Mouse (Mus musculus) retina, postnatal 1 day (tissue): ENCODE results near the gene Dlg2.

ENCODE experiments used
- DNase-seq: peaks from one replicate; pipeline ENCODE4 v3.0.0-alpha.2; 2012

Dlg2 gene

DNA sequence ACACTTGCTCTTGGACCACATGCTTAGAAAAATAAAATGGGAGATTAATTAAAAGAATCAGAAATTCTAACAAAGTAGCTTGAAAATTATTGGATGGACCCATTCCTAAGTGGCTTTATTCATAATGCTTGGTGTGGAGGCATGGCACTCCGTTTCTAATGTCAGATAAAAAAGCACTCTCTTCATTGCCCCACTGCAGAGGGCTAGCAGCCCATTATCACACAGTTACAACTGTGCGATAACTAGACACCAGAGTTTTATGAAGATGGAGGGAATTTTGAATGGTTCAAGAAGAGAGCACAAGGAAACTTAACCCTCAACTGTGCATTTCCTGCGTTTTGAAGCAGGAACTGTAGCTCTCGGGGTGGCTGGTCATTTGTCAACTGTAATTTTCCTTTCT, 1950.8 kb downstream of the Dlg2 start:
- DNase-seq, result no peak

DNA sequence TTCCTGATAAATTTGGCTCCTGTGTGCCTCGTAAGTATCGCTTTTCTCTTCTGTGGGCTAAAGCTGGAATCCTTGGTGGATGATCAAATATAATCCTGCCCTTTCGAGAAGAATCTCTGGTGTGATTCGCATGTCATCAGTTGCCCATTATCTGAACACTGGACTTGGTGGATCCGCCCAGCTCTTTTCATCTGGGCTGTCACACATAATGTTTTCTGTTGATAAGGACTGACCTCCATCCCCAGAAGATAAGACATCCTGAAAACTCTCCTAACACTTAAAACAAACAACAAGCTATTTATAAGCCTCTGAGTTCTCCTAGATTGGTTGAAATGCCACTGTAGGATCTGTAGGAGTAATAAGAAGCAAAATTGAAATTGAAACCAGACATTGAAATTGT, 1952.2 kb downstream of the Dlg2 start:
- no peak for DNase-seq

DNA sequence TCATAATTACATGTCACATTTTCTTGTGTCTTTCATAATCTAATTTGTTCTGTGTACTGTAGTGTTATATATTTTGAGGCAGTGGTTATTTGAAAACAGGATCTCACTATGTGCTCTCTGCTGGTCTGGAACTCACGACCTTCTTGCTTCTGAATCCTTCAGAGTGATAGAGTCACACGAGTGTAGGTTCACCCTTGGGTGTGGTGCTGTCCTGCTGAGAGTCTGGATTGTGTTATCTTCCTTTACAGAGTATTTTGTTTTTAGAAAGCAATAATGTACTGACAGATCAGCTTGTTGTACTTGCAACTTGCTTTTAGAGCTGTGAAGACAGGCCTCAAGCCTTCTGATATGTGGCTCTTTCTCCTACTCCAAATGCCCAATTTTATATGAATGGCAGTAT, 1953.8 kb downstream of the Dlg2 start:
- DNase-seq, result no peak

DNA sequence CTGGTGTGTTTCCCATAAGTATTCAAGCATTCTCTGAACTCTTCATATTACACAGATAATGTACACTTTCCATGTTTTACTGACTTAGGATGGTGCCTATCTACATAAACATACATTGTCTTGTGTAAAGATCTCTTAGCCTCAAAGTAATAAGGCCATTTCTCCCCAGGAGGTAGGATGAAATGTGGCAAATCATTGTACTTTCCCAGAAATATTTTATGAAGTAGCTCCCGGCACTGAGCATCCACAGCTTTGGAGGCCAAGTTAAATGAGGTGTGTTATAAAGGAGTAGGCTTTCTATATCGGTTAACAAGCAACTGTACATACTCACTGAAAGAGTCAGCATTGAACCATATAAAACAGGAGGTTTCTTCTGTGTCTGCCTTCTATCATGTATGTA, 1960.7 kb downstream of the Dlg2 start:
- peak; percentile 42 for DNase-seq

DNA sequence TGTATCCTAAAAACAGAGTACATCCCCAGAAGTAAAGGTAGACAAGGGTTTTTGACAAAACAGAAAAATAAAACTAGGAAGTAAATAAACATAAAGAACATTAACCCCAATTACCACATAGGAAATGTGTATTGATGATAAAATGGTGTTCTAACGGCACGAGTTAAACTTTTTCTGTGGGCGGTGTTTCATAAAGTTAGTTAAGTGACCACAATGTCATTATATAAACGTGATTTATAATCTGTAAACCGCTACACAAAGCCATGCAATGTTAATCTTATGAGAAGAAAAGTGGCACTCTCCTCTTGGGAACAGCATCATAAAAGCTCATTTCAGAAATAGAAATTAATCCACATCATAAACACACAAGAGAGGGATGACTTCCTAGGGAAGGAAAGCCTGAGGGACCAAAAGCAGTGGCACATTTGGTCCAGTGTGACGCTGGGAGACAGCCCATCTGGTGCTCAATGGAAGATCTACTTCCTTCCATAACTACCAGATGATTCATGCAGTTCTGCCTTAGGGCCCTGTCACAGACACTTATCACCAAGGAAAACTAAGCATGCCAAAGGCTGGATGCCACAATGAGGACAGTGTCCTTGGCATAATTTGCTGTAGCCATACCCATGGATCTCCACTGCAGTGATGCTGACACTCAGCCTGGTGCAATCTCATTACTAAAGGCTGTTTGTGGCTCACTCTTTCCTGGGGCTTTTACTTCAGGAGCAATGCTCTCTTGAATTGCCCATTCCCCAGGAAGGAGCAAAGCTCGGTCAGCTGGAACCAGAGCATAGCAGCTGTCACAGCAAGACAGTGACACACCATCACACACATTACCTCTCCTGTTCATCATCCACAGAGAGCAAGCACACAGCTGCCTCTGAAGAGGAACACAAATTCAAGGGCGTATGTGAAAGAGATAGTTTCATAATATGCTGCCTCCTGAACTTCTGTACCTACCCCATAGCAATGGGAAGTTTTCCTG, 1963.3 kb downstream of the Dlg2 start:
- peak; percentile 92 for DNase-seq

DNA sequence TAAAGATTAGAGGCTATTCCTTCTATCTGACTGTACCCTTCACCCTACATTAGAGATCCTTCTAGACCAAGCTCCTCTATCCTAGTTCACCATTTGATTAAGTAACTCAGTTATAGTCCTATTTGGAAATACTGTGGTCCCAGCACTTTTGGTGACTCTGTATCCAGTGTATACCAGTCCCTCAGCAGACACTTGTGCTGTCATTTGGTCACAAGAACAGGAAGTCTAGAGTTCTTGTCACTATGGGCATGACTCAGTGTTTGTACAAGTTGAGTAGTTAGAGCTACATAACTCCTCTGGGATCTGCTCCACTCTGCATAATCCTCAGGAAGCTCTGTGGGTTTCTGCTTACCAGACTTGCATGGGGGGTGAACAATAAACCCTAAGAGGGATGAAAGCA, 1965.1 kb downstream of the Dlg2 start:
- no peak for DNase-seq

DNA sequence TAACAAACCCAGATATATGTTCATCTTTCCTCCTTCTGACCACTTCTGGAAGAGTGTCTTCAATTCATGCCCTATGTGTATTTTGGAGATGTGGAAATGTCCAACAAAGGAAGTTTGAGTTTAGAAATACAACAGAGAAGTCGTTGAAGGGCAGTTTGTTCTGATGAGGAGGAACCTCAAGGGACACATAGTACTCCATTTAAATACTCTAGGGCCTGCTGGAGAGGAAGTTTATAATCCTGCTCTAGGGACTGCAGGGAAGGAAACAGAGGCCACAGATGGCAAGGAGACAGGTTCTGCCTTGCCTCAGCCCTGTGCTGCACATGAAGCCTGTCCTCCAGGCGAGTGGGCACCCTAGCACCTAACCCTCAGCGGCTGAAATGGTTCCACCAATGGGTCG, 1965.6 kb downstream of the Dlg2 start:
- no peak for DNase-seq

DNA sequence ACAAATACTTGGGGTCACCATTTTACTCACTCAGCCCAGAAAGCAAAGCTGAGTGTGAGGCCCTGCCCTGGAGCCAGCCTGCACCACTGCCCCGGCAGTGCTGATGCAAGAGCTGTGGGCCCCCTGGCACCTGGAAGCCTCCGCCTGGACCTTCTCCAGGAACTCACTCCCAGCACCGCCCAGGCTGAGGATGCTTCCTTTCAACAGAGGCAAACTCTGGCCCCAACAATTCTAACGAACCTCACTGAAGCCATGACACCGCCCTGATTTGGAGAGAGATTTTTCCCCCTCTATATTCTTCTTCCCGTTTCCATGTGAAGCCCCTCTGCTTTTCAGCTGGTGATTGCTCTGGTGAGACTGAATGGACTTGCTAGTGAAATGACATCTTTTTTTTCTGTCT, 1971.5 kb downstream of the Dlg2 start:
- DNase-seq, result no peak

DNA sequence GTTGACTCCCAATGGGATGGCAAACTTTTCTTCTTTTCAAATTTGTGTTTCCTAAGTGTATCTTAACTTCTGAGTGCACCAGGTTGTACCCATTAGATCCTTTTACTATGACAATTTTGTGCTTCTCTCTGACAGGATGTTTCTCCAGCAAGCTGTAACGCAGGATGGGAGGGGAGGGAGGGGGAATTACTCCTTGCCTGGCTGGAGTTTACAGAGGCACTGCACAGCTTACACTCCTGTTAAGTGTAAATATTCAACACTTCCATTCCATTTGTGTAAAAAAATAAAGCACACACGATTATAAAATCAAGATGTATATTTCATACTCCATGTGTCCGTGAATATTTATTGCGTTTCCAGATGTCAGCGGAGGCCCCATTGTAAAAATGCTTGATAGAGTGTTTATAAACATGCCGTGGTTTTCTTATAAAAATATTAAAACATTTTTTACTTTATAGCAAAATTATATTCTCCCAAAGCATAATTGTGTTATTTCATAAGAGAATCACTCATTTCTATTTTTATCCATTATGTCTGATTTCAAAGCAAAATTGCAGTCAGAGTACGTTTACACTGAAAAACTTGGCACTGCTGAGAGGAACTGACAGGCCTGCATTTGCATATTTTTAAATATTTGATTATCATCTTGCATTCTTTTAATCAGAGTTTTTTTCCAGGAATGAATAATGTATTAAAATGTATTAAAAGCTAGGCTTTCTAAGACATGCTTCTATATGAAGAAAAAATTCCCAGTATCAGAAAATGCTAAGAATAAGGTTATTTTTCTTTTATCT, 1972.5 kb downstream of the Dlg2 start:
- DNase-seq, result no peak

DNA sequence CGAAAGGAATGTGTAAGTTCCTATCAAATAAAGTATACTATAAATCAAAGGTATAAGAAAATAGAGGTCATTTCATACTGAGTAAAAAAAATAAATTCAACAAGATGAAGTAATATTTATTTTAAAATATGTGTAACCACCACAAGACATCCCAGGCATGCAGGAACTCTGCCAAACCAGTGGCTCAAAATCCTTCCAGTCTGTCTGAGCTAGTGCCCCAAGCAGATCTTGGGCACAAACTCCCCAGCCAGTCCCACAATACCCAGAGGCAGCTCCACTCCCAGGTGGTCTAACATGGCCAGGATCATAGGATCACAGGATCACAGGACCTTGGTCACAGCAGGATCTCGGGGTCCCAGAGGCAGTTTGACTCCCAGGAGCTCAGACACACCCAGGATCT, 1977.7 kb downstream of the Dlg2 start:
- no peak for DNase-seq

DNA sequence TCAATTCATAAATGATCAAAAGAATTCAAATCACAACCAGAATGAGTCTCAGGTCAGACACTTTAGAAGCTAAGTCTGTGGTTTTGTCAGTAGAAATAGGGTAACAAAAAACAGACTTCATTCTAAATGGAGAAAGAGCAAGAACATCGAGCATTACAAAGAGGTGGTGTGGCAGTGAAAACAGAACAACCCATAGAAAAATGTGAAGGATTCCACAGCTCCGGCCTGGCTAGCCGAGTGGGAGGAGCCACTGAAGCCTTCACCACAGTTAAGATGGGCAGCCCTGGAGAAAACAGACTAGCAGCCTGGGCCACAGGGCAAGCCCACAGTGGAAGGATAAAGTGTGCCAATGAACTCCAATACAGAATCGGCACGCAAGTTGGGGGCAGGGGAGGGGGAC, 1979.5 kb downstream of the Dlg2 start:
- no peak for DNase-seq

DNA sequence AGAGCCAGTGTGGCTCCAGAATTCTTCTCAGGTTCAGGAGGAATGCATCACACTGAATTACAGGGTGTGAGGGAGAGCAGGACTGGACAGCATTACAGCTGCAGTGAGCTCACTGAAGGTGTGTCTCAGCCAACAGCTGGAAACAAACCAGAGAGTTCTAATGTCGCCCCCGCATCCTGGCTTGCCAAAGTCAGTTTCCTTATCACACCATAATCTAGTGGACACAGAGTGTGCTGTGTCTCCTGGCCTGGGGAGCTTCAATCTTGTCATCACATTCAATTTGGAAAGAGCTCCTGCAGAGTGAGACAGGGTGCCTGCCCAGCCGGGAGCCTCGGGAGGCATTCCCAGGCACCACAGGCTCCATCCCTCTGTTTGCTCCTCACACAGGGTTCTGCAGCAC, 1981.3 kb downstream of the Dlg2 start:
- DNase-seq, result no peak

DNA sequence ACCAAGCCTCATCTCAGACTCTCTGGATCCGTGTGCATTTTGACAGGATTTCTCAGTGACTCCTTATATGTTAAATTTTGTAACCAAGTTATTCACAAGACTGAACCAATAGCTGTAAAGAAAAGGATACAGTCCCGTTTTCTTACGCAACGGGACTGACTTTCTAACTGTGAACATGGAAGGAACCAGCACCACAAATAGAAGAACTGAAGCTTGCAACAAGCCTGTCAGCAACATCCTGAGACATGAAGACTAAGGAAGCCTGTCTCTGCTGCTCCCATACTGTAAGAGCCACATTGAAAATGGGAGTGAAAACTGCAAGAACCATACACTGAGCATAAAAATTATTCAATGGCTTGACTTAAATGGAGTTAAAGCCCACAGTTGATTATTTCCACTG, 1981.8 kb downstream of the Dlg2 start:
- DNase-seq, result no peak

DNA sequence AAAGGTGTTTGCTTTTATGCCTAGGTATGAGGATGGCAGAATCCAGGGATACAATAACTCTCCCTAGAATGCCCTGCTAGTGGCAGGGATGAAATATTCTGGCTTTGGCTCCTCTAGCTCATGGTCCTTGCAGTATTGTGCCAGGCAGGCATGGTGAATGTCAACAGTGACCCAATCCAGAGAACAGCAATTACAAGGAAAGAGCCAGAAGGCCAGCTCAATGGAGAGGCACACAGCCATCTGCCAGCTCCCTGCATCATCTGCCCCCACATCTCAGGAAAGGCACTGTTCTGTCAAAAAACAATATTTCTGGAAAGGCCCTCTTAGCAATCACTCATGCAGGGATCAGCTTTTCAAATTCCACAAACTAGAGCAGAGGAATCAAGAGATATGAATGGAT, 1984.1 kb downstream of the Dlg2 start:
- DNase-seq, result no peak

DNA sequence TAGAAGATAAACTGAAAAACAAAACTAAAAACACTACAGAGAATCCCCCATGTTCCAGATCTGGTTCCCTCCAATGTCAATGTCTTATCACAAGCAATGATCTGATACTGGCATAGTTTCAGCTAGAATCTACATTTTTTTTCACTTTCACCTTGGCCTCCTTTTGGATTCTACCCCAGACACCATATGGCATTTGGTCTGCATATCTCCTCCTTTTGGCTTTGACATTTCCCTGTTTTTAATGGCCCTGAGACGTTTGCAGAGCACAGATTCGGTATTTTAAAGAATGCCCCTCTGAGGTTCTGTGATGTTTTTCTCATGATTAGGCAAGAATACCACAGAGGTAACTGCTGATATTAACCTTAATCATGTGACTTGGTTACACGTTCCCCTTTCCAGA, 1984.8 kb downstream of the Dlg2 start:
- DNase-seq, result no peak

DNA sequence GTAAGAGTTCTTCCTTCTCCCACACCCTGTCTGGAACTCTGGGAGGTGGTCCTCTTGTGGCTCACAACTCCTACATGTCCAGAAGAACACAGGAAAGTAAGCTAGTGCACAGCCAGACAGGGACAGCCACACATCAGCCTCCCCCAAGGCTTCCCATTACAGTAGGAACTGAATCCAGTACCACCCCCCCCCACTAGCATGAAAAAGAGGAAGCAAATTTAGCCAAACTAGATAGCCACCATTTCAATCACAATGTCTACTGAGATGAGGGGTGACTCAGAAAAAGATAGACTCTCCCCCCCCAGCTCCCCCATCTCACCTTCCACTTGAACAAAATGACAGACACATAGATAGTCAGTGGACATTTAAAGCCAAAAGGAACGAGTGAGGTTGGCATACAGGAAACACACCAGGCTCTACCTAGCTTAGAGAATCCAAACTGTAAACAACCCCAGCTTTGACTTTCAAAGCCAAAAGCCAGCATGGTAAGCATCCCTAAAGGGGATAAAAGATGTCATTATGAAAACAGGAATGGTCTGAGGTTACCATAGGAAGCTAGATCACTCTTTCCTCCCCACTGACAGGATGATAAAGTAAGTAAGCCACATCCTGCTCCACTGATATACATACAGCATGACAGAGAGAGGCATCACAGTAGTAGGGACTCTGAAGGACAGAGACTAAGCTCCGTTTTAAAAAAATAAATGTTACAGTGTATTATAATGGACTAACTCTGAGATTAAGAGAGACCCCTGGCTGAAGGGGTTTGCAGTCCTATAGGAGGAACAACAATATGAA, 1986.8 kb downstream of the Dlg2 start:
- no peak for DNase-seq

DNA sequence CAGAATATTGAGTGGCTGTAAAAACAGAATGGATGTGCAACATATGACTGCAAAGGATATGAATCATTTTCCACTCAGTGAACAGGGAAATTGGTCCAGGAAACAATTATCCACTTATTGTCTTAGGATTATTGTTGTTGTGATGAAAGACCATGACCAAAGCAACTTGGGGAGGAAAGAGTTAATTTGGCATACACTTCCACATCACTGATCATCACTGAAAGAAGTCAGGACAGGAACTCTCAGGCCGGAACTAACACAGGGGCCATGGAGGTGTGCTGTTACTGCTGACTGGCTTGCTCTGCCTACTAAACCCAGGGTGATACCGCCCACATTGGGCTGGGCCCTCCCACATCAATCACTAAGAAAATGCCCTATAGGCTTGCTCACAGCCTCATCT, 1987.8 kb downstream of the Dlg2 start:
- DNase-seq, result peak; percentile 66

DNA sequence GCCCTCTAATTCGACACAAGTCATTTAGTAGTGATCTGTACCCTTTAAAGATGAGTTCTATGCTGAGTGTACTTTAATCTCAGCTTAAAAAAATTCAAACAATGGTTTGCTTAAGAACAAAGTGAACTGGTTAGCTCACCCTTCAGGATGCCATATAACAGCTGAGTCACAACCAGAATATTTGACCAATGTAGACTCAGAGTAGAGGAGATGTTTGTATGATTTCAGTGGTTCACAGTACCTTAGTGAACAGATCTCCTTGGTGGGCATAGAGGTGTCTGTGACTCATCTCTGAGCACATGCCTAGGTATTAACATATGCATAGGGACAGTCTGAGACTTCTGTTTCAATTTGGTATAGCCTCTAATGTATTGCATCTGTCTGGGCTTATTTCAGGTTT, 2002.7 kb downstream of the Dlg2 start:
- DNase-seq, result no peak

DNA sequence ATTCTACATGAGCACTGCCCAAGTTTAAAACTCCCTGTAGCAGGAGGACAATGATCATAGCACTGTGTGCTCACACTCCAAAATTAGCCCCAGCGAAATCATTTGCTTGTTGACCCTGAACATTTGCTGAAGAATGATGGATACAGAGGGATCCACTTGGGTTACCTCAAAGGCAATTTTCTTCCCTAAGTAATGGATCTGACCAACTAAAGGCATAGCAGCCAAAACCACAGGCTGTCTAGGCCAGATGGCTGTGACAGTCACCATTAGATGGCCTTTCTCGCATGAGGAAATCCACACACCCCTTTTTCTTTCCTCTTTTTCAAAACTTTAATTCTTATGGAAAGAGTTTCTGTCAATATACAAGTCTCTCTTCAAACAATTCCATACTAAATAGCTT, 2003.3 kb downstream of the Dlg2 start:
- DNase-seq, result no peak

DNA sequence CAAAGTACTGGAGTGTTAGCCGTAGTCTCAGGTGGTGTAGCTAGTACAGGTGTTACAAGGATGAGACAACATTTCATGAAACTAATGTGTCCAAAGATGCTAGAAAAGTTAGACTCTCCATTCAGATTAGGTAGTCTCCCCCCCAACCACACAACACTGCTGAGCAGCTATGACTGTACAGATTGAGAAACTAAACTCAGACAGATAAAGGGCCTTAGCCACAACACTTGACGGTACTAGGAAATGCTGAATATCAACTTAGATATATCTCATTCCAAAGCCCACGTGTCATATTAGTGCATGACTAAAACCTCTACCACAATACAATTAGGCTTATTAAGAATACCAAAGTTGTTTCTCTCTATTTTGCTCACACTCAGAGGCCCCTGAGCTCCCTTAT, 2006.9 kb downstream of the Dlg2 start:
- DNase-seq, result no peak

DNA sequence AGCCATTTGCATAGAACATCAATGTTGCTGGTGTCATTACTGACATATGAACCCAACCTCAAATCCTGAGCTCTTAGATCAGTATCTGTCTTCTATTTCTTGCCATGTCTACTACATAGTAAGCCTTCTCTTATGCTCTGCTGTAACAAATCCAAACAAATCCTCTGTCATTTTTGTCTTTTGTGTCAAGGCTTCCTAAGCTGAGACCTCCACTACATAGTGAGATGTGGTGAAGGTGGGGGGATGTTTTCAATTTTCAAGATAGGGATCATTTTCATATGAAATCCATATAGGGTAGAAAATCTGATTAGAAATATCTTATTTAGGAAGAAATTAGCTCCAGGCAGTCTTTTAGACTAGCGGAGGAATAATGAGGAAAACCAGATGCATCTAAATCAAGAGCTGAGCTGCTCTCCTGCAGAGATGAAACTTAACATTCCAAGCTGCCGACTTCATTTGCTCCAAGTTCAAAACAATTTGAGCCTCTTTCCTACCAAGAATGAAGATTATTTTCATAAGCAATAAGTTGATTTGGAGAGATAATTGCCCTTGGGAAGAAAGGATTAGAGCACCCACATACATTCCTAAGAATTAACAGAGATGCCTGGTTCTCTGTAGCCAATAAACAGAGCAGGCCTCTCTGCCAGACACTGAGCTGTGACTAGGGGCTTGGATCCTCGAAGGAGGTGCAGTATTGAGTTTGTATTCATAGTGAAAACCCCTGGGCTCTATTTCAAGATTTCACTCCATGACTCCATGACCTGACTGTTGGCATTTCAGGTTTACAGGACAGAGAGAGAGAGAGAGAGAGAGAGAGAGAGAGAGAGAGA, 2009.6 kb downstream of the Dlg2 start:
- DNase-seq, result no peak

DNA sequence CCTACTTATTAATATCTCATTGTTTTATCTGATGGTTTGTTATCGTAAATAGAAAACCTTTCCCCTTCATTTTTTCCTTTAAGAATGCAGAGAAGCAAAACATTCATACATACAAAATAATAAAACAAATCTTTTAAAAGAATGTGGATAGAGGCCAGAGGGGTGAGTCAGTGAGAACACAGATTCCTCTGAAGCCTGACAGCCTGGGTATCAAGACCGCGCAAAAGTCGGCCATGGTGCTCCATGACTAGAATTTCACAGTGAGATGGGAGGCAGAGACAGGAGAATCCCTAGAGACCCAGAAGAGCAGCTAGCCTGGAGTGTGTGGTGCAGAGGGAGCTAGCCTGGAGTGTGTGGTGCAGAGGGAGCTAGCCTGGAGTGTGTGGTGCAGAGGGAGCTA, 2010.4 kb downstream of the Dlg2 start:
- no peak for DNase-seq
